Mouse (Mus musculus) spleen, adult 2 months (tissue): Measurements from ENCODE around the gene Kbtbd8. TPM values are rescaled to one million over a fixed set of nuclear protein-coding genes. Genes with fewer than 3 reads are reported as not detected.

Experiments used
- DNase-seq, 2 experiments: peaks; one replicate each; pipeline versions ENCODE4 v3.0.0 to v3.0.0-alpha.2; 2012 to 2021; ENCODE audit warnings: low spot score in 2 of 2, low read depth in 1 of 2
- H3K27ac ChIP-seq: fragments of 200-500 bp; 2 replicates; pipeline ENCODE4 v1.5.1; 2012; ENCODE audit warnings: low read length, inconsistent platforms; ENCODE audit not compliant: insufficient read depth
- H3K27me3 ChIP-seq: fragments of 200-500 bp; 2 replicates; pipeline ENCODE4 v1.6.1; 2012; ENCODE audit warnings: mild to moderate bottlenecking, moderate library complexity, low read length, inconsistent platforms; ENCODE audit not compliant: control insufficient read depth, insufficient read depth
- H3K36me3 ChIP-seq: fragments of 200-500 bp; 2 replicates; pipeline ENCODE4 v1.6.1; 2012; ENCODE audit warnings: mild to moderate bottlenecking, low read length, inconsistent platforms; ENCODE audit not compliant: control insufficient read depth, insufficient read depth
- H3K4me1 ChIP-seq: fragments of 200-500 bp; 2 replicates; pipeline ENCODE4 v1.6.1; 2011; ENCODE audit warnings: inconsistent platforms; ENCODE audit not compliant: control insufficient read depth, insufficient read depth, insufficient read length
- H3K4me3 ChIP-seq: fragments of 200-500 bp; 2 replicates; pipeline ENCODE4 v1.5.1; 2011; ENCODE audit warnings: mild to moderate bottlenecking, inconsistent platforms; ENCODE audit not compliant: insufficient read depth, insufficient read length; ENCODE audit errors: extremely low read depth
- CTCF ChIP-seq: fragments of 200-500 bp; IDR thresholded peaks from 2 replicates; pipeline ENCODE4 v1.5.1; 2011; ENCODE audit warnings: mild to moderate bottlenecking, inconsistent platforms; ENCODE audit not compliant: insufficient read depth, insufficient read length, insufficient replicate concordance; ENCODE audit errors: extremely low read depth
- POLR2A ChIP-seq: fragments of 200-500 bp; IDR thresholded peaks from 2 replicates; pipeline ENCODE4 v1.6.1; 2011; ENCODE audit warnings: low read depth, low read length, inconsistent platforms
- WGBS: fragments of 180-500 bp; shearing (Covaris S2); methylation state at CpG from one replicate; pipeline ENCODE4 v1.1.7; 2018; 5-methylcytosine and 5-hydroxymethylcytosine counted together
- polyA plus RNA-seq: library from polyadenylated mRNA; depleted of rRNA; stranded (reverse); fragments of >200 nt; gene quantifications from 2 replicates; pipeline ENCODE4 v1.2.3, GENCODE M21; 2012

Kbtbd8 gene
- polyA plus RNA-seq, 1 experiment, result 0.34 TPM

DNA sequence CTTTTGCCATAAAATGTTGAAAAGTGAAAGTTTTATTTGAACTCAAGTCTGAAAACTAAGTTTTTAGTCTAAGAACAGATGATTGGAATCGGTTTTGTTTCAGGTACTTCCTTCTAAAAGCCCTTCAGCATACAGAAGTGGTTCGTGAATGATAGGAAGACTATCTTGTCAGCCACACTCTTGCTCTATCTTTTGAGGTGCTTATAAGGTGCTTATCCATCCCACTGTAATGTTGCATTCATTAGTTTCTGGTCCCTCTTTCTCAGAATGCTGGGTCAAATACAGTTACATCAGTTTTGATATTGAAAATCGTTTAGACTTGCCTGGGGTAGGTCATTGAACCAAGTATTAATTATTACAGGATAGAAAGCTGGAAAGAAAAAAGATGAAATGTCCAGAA, 2.3 kb downstream of the Kbtbd8 start:
- WGBS, result 89% methylated on average over 3 of the region's 3 CpGs
- H3K36me3 ChIP-seq, result peaks cover 7% of the 10 kb centered on the region
- DNase-seq, result no peak
- H3K27me3 ChIP-seq, result no peaks in the 10 kb centered on the region
- peaks cover 7% of the 10 kb centered on the region for H3K4me1 ChIP-seq
- TF ChIP-seq POLR2A, result no peak
- TF ChIP-seq CTCF, result no peak
- H3K4me3 ChIP-seq, result no peak overlapping the region
- H3K27ac ChIP-seq, result no peak overlapping the region

GRCm38 (mm10) chr6:95149931-95150534, 33.0 kb downstream of the Kbtbd8 start:
- Histone ChIP-seq H3K4me3 (no peak overlapping the region), H3K36me3 (no peaks in the 10 kb centered on the region), H3K27me3 (no peaks in the 10 kb centered on the region), H3K4me1 (no peaks in the 10 kb centered on the region), H3K27ac (no peak overlapping the region)
- WGBS, result 49% methylated on average over 6 of the region's 6 CpGs
- TF ChIP-seq CTCF (no peak), POLR2A (no peak)
- DNase-seq, result no peak

- WGBS, result 93% methylated on average over 4 of the region's 4 CpGs
- TF ChIP-seq CTCF, result no peak
- TF ChIP-seq POLR2A, result no peak
Measured at GRCm38 (mm10) chr6:95150885-95151284, 33.8 kb downstream of the Kbtbd8 start.

GRCm38 (mm10) chr6:95151563-95151962, 34.5 kb downstream of the Kbtbd8 start:
- TF ChIP-seq POLR2A, result no peak
- TF ChIP-seq CTCF, result no peak
- no peak for DNase-seq
- H3K36me3 ChIP-seq, result no peaks in the 10 kb centered on the region
- no peaks in the 10 kb centered on the region for H3K4me1 ChIP-seq
- no peaks in the 10 kb centered on the region for H3K27me3 ChIP-seq
- H3K27ac ChIP-seq, result no peak overlapping the region
- H3K4me3 ChIP-seq, result no peak overlapping the region
- 40% methylated on average over 2 of the region's 2 CpGs for WGBS

More at GRCm38 (mm10) chr6:95150885-95151284, 33.8 kb downstream of the Kbtbd8 start:
- no peaks in the 10 kb centered on the region for H3K36me3 ChIP-seq
- H3K4me3 ChIP-seq, result no peak overlapping the region
- H3K27ac ChIP-seq, result no peak overlapping the region
- DNase-seq, result no peak
- no peaks in the 10 kb centered on the region for H3K27me3 ChIP-seq
- H3K4me1 ChIP-seq, result no peaks in the 10 kb centered on the region

DNA sequence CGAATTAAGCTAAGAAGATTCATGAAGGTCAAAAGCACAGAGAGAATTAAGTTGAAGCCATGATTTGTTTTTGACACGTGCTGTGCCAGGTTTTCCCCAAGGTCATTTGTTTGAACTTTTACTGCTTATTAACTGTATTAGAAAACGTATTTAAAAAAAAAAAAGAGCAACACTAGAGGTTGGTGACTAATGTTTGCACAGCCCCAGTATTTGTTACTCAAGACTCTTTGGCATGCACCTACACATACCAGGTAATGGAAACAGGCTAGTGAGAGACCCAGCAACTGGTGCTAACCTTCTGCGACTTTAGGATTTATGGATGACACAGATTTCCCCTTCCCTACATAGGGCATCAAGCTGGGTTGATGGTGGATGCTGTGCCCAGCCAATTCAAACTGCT, 46.9 kb downstream of the Kbtbd8 start:
- TF ChIP-seq CTCF (no peak), POLR2A (no peak)
- no peaks in the 10 kb centered on the region for H3K4me1 ChIP-seq
- DNase-seq, result no peak
- no peaks in the 10 kb centered on the region for H3K27me3 ChIP-seq
- H3K36me3 ChIP-seq, result no peaks in the 10 kb centered on the region
- 72% methylated on average over 4 of the region's 4 CpGs for WGBS
- no peak overlapping the region for H3K4me3 ChIP-seq
- no peak overlapping the region for H3K27ac ChIP-seq

DNA sequence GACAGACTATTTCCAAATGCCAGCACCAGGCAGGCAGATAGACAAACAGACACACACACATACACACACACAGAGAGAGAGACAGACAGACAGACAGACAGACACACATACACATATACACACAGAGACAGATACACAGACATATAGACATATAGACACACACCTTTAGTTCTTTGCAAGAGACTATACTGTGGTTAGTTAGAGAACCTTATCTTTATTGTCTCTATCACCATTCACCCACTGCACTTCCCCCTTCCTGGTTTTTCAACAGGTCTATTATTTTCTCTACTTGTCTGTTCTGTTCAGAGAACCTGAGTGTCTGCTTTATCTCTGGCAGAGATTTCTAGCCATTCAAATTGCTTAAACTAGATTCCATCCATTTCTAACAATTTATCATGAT, 48.6 kb downstream of the Kbtbd8 start:
- DNase-seq, result no peak
- TF ChIP-seq CTCF (no peak), POLR2A (no peak)
- H3K4me3 ChIP-seq, result no peak overlapping the region
- H3K36me3 ChIP-seq, result no peaks in the 10 kb centered on the region
- H3K27me3 ChIP-seq, result no peaks in the 10 kb centered on the region
- no peak overlapping the region for H3K27ac ChIP-seq
- H3K4me1 ChIP-seq, result no peaks in the 10 kb centered on the region

- TF ChIP-seq CTCF (no peak), POLR2A (no peak)
- WGBS, result 69% methylated on average over 5 of the region's 5 CpGs
- Histone ChIP-seq H3K4me1 (no peaks in the 10 kb centered on the region), H3K36me3 (no peaks in the 10 kb centered on the region), H3K27me3 (no peaks in the 10 kb centered on the region), H3K27ac (no peak overlapping the region), H3K4me3 (no peak overlapping the region)
- DNase-seq, result no peak
Measured at GRCm38 (mm10) chr6:95167668-95168227, 50.7 kb downstream of the Kbtbd8 start.

DNA sequence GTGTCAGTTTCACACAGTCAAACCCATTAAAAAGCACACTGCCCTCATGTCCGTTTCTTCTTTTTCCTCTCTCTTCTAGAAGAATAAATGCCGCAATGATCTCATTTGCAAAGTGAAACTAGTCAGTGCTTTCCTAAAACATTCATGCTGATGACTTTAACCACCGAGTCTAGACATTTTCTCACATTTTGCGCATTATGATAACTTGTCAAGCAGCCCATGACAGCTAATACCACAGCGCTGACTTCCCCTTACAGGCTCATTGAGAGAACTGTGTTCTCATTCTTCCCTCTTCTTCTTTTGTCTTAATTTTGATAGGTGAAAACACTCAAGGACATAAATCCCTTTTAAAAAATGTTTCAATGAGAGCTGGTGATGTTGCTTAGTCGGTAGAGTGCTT, 52.4 kb downstream of the Kbtbd8 start:
- TF ChIP-seq POLR2A (no peak), CTCF (no peak)
- Histone ChIP-seq H3K4me1 (no peaks in the 10 kb centered on the region), H3K36me3 (no peaks in the 10 kb centered on the region), H3K4me3 (no peak overlapping the region), H3K27me3 (no peaks in the 10 kb centered on the region), H3K27ac (no peak overlapping the region)
- WGBS, result 21% methylated on average over 6 of the region's 6 CpGs
- DNase-seq, result no peak
